Mouse (Mus musculus) left cerebral cortex, adult 9 months (tissue): ENCODE measurements at regions not wholly inside any gene's neighbourhood (a gene's known extent, or its start where the extent isn't known, plus 50 kb on each side); places are given as distances from the start of the nearest gene placed in this dataset.
A peak's percentile ranks its signal among the peaks of the same experiment; 100 is the strongest.

Experiments used
- DNase-seq, 2 experiments: peaks; one replicate each; pipeline ENCODE4 v3.0.0; 2022; ENCODE audit warnings: low spot score in 2 of 2

- peak in 1 of 2 experiments; percentile 8 for DNase-seq
These were observed 319.9 kb upstream of the Tbl1x start for GRCm38 (mm10) chrX:77190863-77191262.

GRCm38 (mm10) chrX:77208726-77209125 is 302.1 kb upstream of the Tbl1x start:
- no peak for DNase-seq

GRCm38 (mm10) chrX:77219355-77219754 is 291.5 kb upstream of the Tbl1x start:
- DNase-seq, result peak in 1 of 2 experiments; percentile 6
